Mouse (Mus musculus): Measurements from ENCODE around the gene Tcl1b2. TPM values are rescaled to one million over a fixed set of nuclear protein-coding genes. Genes with fewer than 3 reads are reported as not detected.
"Not testable (repeated sequence)": the region's sequence is repeated elsewhere in the genome, so short reads cannot be mapped to it uniquely, and the experiment has no call there.

Tcl1b2 gene
- polyA plus RNA-seq, 1 experiment from 2014 or later, result not detected

DNA sequence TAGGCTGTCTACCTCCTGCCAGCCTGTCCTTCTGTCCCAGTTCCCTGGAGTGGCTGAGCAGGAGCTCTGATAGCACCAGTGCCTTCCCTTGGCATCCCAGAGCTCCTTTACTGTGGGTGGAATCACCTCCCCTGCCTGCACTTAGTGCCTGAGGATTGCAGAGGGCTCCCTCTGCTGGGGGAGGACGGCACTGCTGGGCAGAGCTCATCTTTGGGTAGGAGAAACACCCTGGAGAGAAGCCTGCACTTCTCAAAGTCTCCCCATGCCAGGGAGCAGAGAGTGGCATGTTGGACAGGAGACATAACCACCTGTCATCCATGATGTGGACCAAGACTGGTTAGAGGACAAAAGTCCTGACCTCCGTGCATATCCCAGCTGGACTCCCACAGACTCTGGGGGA lies 43.2 kb downstream of the Tcl1b2 start:
- not testable (repeated sequence) for H3K4me1 ChIP-seq (ENCODE audit: control insufficient read depth, low read depth, low read length); ATAC-seq (ENCODE audit: low read depth); H3K36me3 ChIP-seq (ENCODE audit: control insufficient read depth, insufficient read depth); H3K27ac ChIP-seq (ENCODE audit: low read length); H3K9me3 ChIP-seq (replicated peaks; ENCODE audit: control insufficient read depth, low read length); H3K4me3 ChIP-seq (ENCODE audit: low read depth, low read length); H3K9ac ChIP-seq (ENCODE audit: low read depth, low read length); H3K27me3 ChIP-seq (ENCODE audit: control insufficient read depth, insufficient read depth, low read depth, low read length); H3K4me2 ChIP-seq (ENCODE audit: low read depth, low read length)
- 15% methylated on average over 2 of the region's 2 CpGs for WGBS (ENCODE audit: insufficient replicate concordance)

DNA sequence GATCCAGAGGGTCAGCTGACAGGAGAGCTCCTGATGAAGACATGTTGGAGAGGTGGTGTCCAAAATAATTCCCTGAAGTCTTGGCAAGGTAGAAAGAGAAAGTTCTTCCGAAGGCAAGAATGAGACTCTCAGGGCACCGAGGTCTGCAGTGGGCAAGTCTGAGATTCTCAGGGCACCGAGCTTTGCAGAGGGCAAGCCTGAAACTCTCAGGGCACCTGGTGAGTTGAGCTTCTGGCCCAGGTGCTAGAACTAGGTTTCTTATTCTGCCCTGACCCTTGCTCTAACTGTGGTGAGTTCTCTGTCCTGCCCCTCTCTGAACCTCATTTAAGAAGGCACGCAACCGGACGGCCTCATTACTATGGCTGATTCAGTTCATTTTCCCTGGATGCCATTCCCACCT lies 44.9 kb downstream of the Tcl1b2 start, which contains the start of gene Tcl1b3:
TSS of gene Tcl1b3 (plus strand) at position 301 of the 400 bp plus-strand sequence.
- not testable (repeated sequence) for ATAC-seq (ENCODE audit: low read depth); H3K36me3 ChIP-seq (ENCODE audit: control insufficient read depth, insufficient read depth); H3K27ac ChIP-seq (ENCODE audit: low read length); H3K27me3 ChIP-seq (ENCODE audit: control insufficient read depth, insufficient read depth, low read depth, low read length); H3K9me3 ChIP-seq (replicated peaks; ENCODE audit: control insufficient read depth, low read length); H3K4me2 ChIP-seq (ENCODE audit: low read depth, low read length); H3K4me3 ChIP-seq (ENCODE audit: low read depth, low read length); H3K9ac ChIP-seq (ENCODE audit: low read depth, low read length); H3K4me1 ChIP-seq (ENCODE audit: control insufficient read depth, low read depth, low read length)
- WGBS (ENCODE audit: insufficient replicate concordance), result 66% methylated on average over 6 of the region's 6 CpGs

DNA sequence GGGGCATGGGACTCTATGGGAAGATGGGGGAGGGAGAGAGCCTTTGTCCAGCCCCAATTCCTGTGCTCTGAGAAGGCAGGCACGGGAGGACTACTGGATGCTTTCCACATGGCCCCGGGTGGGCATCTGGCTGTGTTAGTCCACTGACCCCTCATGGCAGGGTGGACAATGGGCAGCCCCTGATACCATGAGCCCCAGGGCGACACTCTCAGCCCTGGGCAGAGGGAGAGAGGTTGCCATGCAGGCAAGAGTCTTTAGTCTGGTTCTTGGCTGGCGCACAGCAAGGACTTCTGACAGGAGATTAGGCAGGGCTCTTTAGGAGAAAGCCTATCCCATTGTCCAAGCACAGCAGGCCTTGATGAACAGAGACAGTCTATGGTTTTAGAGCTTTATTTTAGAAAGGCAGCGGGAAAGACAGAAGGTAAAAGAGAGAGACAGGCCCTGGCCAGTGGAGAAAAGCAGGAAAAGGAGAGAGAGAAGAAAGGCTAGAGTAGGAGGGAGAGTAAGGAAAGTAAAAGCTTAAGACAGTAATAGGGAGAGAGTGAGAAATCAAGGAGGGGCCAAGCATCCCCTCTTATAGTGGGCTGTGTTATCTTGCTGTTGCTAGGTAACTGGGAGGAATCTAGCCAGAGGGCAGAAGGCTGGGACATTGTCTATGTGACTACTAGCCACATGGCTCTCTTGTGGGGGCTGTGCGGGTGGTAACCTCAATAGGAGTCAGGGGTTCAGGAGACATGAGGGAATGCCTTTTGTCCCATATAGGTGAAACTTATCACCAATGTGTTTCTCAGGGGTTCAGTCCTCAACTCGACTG lies 54.1 kb downstream of the Tcl1b2 start:
- WGBS (ENCODE audit: insufficient replicate concordance), result 47% methylated on average over 7 of the region's 7 CpGs

DNA sequence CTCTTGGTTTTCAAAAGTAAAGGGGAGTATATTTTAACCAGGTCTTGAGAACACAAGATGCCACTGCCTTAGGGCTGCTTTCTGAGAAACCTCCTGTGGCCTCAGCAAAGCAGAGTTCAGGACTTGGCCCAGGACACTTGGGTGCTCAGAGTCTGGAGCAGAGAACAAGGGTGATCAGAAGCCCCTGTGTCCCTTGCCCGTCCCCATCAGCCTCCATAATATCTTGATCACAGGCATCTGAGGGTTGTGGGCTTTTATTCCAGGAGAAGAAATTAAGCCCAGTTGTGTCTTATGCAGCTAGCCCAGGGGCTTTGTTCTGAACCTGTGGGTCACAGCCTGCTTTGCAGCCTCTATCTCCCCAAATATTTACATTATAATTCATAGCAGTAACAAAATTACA lies 55.8 kb downstream of the Tcl1b2 start, which contains the start of gene Tcl1b4:
TSS of gene Tcl1b4 (plus strand) at position 301 of the 400 bp plus-strand sequence.
- H3K27ac ChIP-seq (ENCODE audit: low read length); H3K9ac ChIP-seq (ENCODE audit: low read depth, low read length); H3K4me3 ChIP-seq (ENCODE audit: low read depth, low read length); H3K36me3 ChIP-seq (ENCODE audit: control insufficient read depth, insufficient read depth); H3K9me3 ChIP-seq (replicated peaks; ENCODE audit: control insufficient read depth, low read length); ATAC-seq (ENCODE audit: low read depth); H3K4me1 ChIP-seq (ENCODE audit: control insufficient read depth, low read depth, low read length); H3K27me3 ChIP-seq (ENCODE audit: control insufficient read depth, insufficient read depth, low read depth, low read length); H3K4me2 ChIP-seq (ENCODE audit: low read depth, low read length): not testable (repeated sequence)
- 53% methylated on average over 1 of the region's 1 CpGs for WGBS (ENCODE audit: insufficient replicate concordance)

More for the DNA sequence above, 54.1 kb downstream of the Tcl1b2 start:
- H3K27ac ChIP-seq (ENCODE audit: low read length); H3K9ac ChIP-seq (ENCODE audit: low read depth, low read length); H3K27me3 ChIP-seq (ENCODE audit: control insufficient read depth, insufficient read depth, low read depth, low read length); ATAC-seq (ENCODE audit: low read depth); H3K4me3 ChIP-seq (ENCODE audit: low read depth, low read length); H3K36me3 ChIP-seq (ENCODE audit: control insufficient read depth, insufficient read depth); H3K4me1 ChIP-seq (ENCODE audit: control insufficient read depth, low read depth, low read length); H3K4me2 ChIP-seq (ENCODE audit: low read depth, low read length); H3K9me3 ChIP-seq (replicated peaks; ENCODE audit: control insufficient read depth, low read length): not testable (repeated sequence)

Other genes with a start within 250 kb of the Tcl1b2 start
- 2.8 TPM in 2 replicates for gene Syne3, start 136.2 kb upstream of the Tcl1b2 start, polyA plus RNA-seq (2015; fragmentation: Nextera tagmentation; extraction: Ambion mirVana)
- gene Glrx5, start 113.3 kb upstream of the Tcl1b2 start, polyA plus RNA-seq (2015; fragmentation: Nextera tagmentation; extraction: Ambion mirVana), result 424 and 446 TPM in 2 replicates
- gene Tcl1b1, start 13.7 kb downstream of the Tcl1b2 start, polyA plus RNA-seq (2015; fragmentation: Nextera tagmentation; extraction: Ambion mirVana), result not detected in 2 replicates
- gene Tcl1b5, start 30.3 kb downstream of the Tcl1b2 start, polyA plus RNA-seq (2015; fragmentation: Nextera tagmentation; extraction: Ambion mirVana), result not detected in 2 replicates
- not detected in 2 replicates for gene Tcl1b3, start 45.0 kb downstream of the Tcl1b2 start, polyA plus RNA-seq (2015; fragmentation: Nextera tagmentation; extraction: Ambion mirVana)
- not detected in 2 replicates for gene Tcl1b4, start 55.9 kb downstream of the Tcl1b2 start, polyA plus RNA-seq (2015; fragmentation: Nextera tagmentation; extraction: Ambion mirVana)
- gene Tcl1, start 76.8 kb downstream of the Tcl1b2 start, polyA plus RNA-seq (2015; fragmentation: Nextera tagmentation; extraction: Ambion mirVana), result not detected in 2 replicates
- not detected in 2 replicates for gene Tunar, start 187.9 kb downstream of the Tcl1b2 start, polyA plus RNA-seq (2015; fragmentation: Nextera tagmentation; extraction: Ambion mirVana)